Mouse (Mus musculus): ENCODE measurements around the gene Ube2g2.

Ube2g2 gene

GRCm38 (mm10) chr10:77622055-77622988, at the start of gene Ube2g2:
Ube2g2 (plus strand) TSS chr10:77622275.
- DNase-seq (ENCODE audit: extremely low read depth, insufficient read length, low spot score) = peak; percentile 86

GRCm38 (mm10) chr10:77573162-77573561, 48.9 kb upstream of the Ube2g2 start:
- DNase-seq (ENCODE audit: extremely low read depth, insufficient read length, low spot score) = no peak

- no peak for DNase-seq (ENCODE audit: extremely low read depth, insufficient read length, low spot score)
These were observed 41.8 kb upstream of the Ube2g2 start for GRCm38 (mm10) chr10:77580027-77580920.

GRCm38 (mm10) chr10:77581023-77581407, 41.1 kb upstream of the Ube2g2 start:
- no peak for DNase-seq (ENCODE audit: extremely low read depth, insufficient read length, low spot score)

- DNase-seq (ENCODE audit: extremely low read depth, insufficient read length, low spot score) = peak; percentile 99
These were observed 40.4 kb upstream of the Ube2g2 start, which contains the start of gene Pttg1ip for GRCm38 (mm10) chr10:77581408-77582284. Pttg1ip (plus strand) TSS chr10:77581720.

GRCm38 (mm10) chr10:77582285-77582618, 39.8 kb upstream of the Ube2g2 start:
- DNase-seq (ENCODE audit: extremely low read depth, insufficient read length, low spot score) = no peak

- DNase-seq (ENCODE audit: extremely low read depth, insufficient read length, low spot score) = no peak
These were observed 38.2 kb upstream of the Ube2g2 start for GRCm38 (mm10) chr10:77583795-77584422.

- DNase-seq (ENCODE audit: extremely low read depth, insufficient read length, low spot score) = no peak
These were observed 35.4 kb upstream of the Ube2g2 start for GRCm38 (mm10) chr10:77586637-77587036.

- DNase-seq (ENCODE audit: extremely low read depth, insufficient read length, low spot score) = no peak
These were observed 34.8 kb upstream of the Ube2g2 start for GRCm38 (mm10) chr10:77587091-77587775.

GRCm38 (mm10) chr10:77588036-77588435, 34.0 kb upstream of the Ube2g2 start:
- DNase-seq (ENCODE audit: extremely low read depth, insufficient read length, low spot score) = no peak

- no peak for DNase-seq (ENCODE audit: extremely low read depth, insufficient read length, low spot score)
These were observed 33.0 kb upstream of the Ube2g2 start for GRCm38 (mm10) chr10:77589117-77589516.

- DNase-seq (ENCODE audit: extremely low read depth, insufficient read length, low spot score) = no peak
These were observed 32.3 kb upstream of the Ube2g2 start for GRCm38 (mm10) chr10:77589749-77590148.

GRCm38 (mm10) chr10:77590812-77591211, 31.3 kb upstream of the Ube2g2 start:
- no peak for DNase-seq (ENCODE audit: extremely low read depth, insufficient read length, low spot score)

GRCm38 (mm10) chr10:77591546-77591945, 30.5 kb upstream of the Ube2g2 start:
- DNase-seq (ENCODE audit: extremely low read depth, insufficient read length, low spot score) = no peak

- DNase-seq (ENCODE audit: extremely low read depth, insufficient read length, low spot score) = no peak
These were observed 26.0 kb upstream of the Ube2g2 start for GRCm38 (mm10) chr10:77596060-77596459.

- DNase-seq (ENCODE audit: extremely low read depth, insufficient read length, low spot score) = no peak
These were observed 19.1 kb upstream of the Ube2g2 start for GRCm38 (mm10) chr10:77603021-77603420.

GRCm38 (mm10) chr10:77604111-77604510, 18.0 kb upstream of the Ube2g2 start:
- no peak for DNase-seq (ENCODE audit: extremely low read depth, insufficient read length, low spot score)

GRCm38 (mm10) chr10:77604958-77605357, 17.1 kb upstream of the Ube2g2 start:
- DNase-seq (ENCODE audit: extremely low read depth, insufficient read length, low spot score) = no peak

GRCm38 (mm10) chr10:77605368-77605767, 16.7 kb upstream of the Ube2g2 start:
- peak; percentile 35 for DNase-seq (ENCODE audit: extremely low read depth, insufficient read length, low spot score)

All from 3134 (cell line).